Mouse (Mus musculus) right cerebral cortex, postnatal 25 days (tissue): ENCODE results near the gene Slc9b2.

Experiments used
- DNase-seq: peaks from one replicate; pipeline ENCODE4 v3.0.0; 2022

Gene Slc9b2

GRCm38 (mm10) chr3:135307411-135308259 is at the start of gene Slc9b2:
Slc9b2 (plus strand) TSS chr3:135307700.
- peak; percentile 28 for DNase-seq

- no peak for DNase-seq
These were observed 48.6 kb upstream of the Slc9b2 start for GRCm38 (mm10) chr3:135258919-135259318.

- no peak for DNase-seq
These were observed 47.3 kb upstream of the Slc9b2 start for GRCm38 (mm10) chr3:135260233-135260632.

GRCm38 (mm10) chr3:135268616-135269015 is 38.9 kb upstream of the Slc9b2 start:
- DNase-seq, result no peak

GRCm38 (mm10) chr3:135269391-135269990 is 38.0 kb upstream of the Slc9b2 start:
- no peak for DNase-seq

- DNase-seq, result no peak
These were observed 34.9 kb upstream of the Slc9b2 start for GRCm38 (mm10) chr3:135272627-135273026.

- no peak for DNase-seq
These were observed 34.5 kb upstream of the Slc9b2 start for GRCm38 (mm10) chr3:135273047-135273446.

- DNase-seq, result no peak
These were observed 27.3 kb upstream of the Slc9b2 start for GRCm38 (mm10) chr3:135280160-135280559.

GRCm38 (mm10) chr3:135280669-135281415 is 26.7 kb upstream of the Slc9b2 start, which contains the start of gene Bdh2:
Bdh2 (plus strand) TSS chr3:135281221.
- DNase-seq, result peak; percentile 54

- no peak for DNase-seq
These were observed 25.8 kb upstream of the Slc9b2 start for GRCm38 (mm10) chr3:135281701-135282100.

GRCm38 (mm10) chr3:135285256-135285655 is 22.2 kb upstream of the Slc9b2 start:
- no peak for DNase-seq

GRCm38 (mm10) chr3:135285807-135286206 is 21.7 kb upstream of the Slc9b2 start:
- no peak for DNase-seq

GRCm38 (mm10) chr3:135288138-135288750 is 19.3 kb upstream of the Slc9b2 start:
- no peak for DNase-seq

- DNase-seq, result no peak
These were observed 18.4 kb upstream of the Slc9b2 start for GRCm38 (mm10) chr3:135289148-135289547.

- DNase-seq, result peak; percentile 41
These were observed 17.1 kb upstream of the Slc9b2 start for GRCm38 (mm10) chr3:135290249-135290894.

- no peak for DNase-seq
These were observed 13.8 kb upstream of the Slc9b2 start for GRCm38 (mm10) chr3:135293703-135294102.

GRCm38 (mm10) chr3:135295559-135295958 is 11.9 kb upstream of the Slc9b2 start:
- no peak for DNase-seq

- peak; percentile 11 for DNase-seq
These were observed 8.9 kb upstream of the Slc9b2 start for GRCm38 (mm10) chr3:135298560-135298959.

- DNase-seq, result no peak
These were observed 7.4 kb upstream of the Slc9b2 start for GRCm38 (mm10) chr3:135300081-135300480.

GRCm38 (mm10) chr3:135304060-135304459 is 3.4 kb upstream of the Slc9b2 start:
- DNase-seq, result no peak

- no peak for DNase-seq
These were observed 2.9 kb upstream of the Slc9b2 start for GRCm38 (mm10) chr3:135304566-135304965.

GRCm38 (mm10) chr3:135312916-135313491 is 5.5 kb downstream of the Slc9b2 start:
- no peak for DNase-seq
